Mouse (Mus musculus): ENCODE measurements around the gene Gpr107. TPM values are rescaled to one million over a fixed set of nuclear protein-coding genes. Genes with fewer than 3 reads are reported as not detected.
A peak's percentile ranks its signal among the peaks of the same experiment; 100 is the strongest.

Gene Gpr107
- polyA plus RNA-seq, 2 experiments, result 25.1 to 34.5 TPM

GRCm38 (mm10) chr2:31254806-31255205 is 102.7 kb downstream of the Gpr107 start:
- Histone ChIP-seq H3K4me2 (replicated peaks; ENCODE audit: low read depth, low read length, severe bottlenecking) (no peak overlapping the region), H3K27ac (replicated peaks; ENCODE audit: low read depth, low read length) (0 out of 2 replicates have a peak overlapping the region, but pooled peaks have one; percentile 9), H3K9me3 (ENCODE audit: control insufficient read depth, low read length) (no peaks in the 10 kb centered on the region), H3K9ac (ENCODE audit: low read depth, low read length, severe bottlenecking) (no peak overlapping the region), H3K36me3 (ENCODE audit: control insufficient read depth, insufficient read depth, low read length) (no peaks in the 10 kb centered on the region), H3K4me1 (ENCODE audit: control insufficient read depth, insufficient read depth, low read length) (peaks cover 42% of the 10 kb centered on the region), H3K27me3 (ENCODE audit: control insufficient read depth, insufficient read depth, low read length) (no peaks in the 10 kb centered on the region), H3K4me3 (replicated peaks; ENCODE audit: low read length) (no peak overlapping the region)
- no peak for ATAC-seq (ENCODE audit: low FRiP score, low read depth)
- TF ChIP-seq POLR2A (IDR thresholded peaks at IDR 0.05; ENCODE audit: borderline replicate concordance, extremely low read depth, insufficient read depth, insufficient read length), result no peak
- no peak for DNase-seq (ENCODE audit: low spot score)
- WGBS, result 77% methylated on average over 3 of the region's 3 CpGs

DNA sequence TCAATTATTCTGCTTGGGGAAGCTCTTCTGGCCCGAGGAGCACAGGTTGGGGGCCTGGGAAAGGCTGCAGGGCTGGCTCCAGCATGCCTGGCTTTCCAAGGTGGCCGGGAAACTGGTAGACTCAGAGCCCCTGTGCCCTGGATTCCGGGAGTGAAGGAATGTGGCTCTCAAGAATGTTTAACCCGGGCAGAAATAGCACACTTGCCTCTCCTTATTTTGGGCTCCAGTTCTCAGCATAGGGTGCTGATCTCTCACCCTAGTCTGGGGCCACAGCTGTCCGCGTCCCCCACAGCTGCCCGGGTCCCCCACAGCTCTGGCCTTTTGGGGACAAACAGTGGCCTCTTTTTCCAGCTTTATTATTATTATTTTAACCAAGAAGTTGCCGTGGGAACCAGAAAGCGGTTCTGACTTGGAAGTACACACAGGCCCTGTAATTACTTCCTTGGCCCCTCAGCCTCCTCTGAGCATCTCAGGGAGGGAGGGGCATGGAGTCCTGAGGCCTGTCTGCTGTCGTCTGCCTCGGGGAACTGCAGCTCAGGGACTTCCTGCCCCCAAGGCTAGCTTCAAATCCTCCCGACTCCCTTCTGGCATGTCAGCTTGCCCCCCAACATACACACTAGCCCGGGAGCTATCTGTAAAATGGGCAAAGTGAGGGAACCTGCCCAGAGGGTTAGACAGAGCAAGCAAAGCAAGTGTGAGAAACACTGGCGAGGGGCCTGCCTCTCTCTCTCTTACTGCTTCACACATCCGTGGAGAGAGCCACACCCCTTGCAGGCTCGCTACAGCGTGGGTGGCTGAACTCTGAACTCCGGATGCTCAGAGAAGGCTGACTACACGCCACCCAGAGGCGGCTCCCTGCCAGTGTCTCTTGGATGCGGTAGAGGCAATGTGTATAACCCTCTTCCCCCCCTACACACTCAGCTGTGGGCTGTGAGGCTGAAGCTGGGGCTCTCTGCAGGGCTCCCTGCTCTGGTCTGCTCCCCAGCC is 104.1 kb downstream of the Gpr107 start:
- peak overlapping the region; percentile 30 for H3K4me2 ChIP-seq (replicated peaks; ENCODE audit: low read depth, low read length, severe bottlenecking)
- 0 out of 2 replicates have a peak overlapping the region, but pooled peaks have one; percentile 1 for H3K9ac ChIP-seq (ENCODE audit: low read depth, low read length, severe bottlenecking)
- no peaks in the 10 kb centered on the region for H3K27me3 ChIP-seq (ENCODE audit: control insufficient read depth, insufficient read depth, low read length)
- no peaks in the 10 kb centered on the region for H3K9me3 ChIP-seq (ENCODE audit: control insufficient read depth, low read length)
- H3K4me1 ChIP-seq (ENCODE audit: control insufficient read depth, insufficient read depth, low read length), result peaks cover 42% of the 10 kb centered on the region
- DNase-seq (ENCODE audit: low spot score) (peak; percentile 69), ATAC-seq (ENCODE audit: low FRiP score, low read depth) (peak; percentile 45; the same call in 1 of the 2 replicates)
- no peak overlapping the region for H3K4me3 ChIP-seq (replicated peaks; ENCODE audit: low read length)
- no peak for TF ChIP-seq POLR2A (IDR thresholded peaks at IDR 0.05; ENCODE audit: borderline replicate concordance, extremely low read depth, insufficient read depth, insufficient read length)
- 19% methylated on average over 21 of the region's 21 CpGs for WGBS
- H3K27ac ChIP-seq (replicated peaks; ENCODE audit: low read depth, low read length), result peak overlapping the region; percentile 76
- H3K36me3 ChIP-seq (ENCODE audit: control insufficient read depth, insufficient read depth, low read length), result no peaks in the 10 kb centered on the region

GRCm38 (mm10) chr2:31257096-31257495 is 105.0 kb downstream of the Gpr107 start:
- H3K4me3 ChIP-seq (replicated peaks; ENCODE audit: low read length), result no peak overlapping the region
- H3K27ac ChIP-seq (replicated peaks; ENCODE audit: low read depth, low read length), result 0 out of 2 replicates have a peak overlapping the region, but pooled peaks have one; percentile 33
- H3K27me3 ChIP-seq (ENCODE audit: control insufficient read depth, insufficient read depth, low read length), result no peaks in the 10 kb centered on the region
- WGBS, result 60% methylated on average over 6 of the region's 6 CpGs
- no peaks in the 10 kb centered on the region for H3K36me3 ChIP-seq (ENCODE audit: control insufficient read depth, insufficient read depth, low read length)
- H3K9me3 ChIP-seq (ENCODE audit: control insufficient read depth, low read length), result no peaks in the 10 kb centered on the region
- H3K4me1 ChIP-seq (ENCODE audit: control insufficient read depth, insufficient read depth, low read length), result peaks cover 42% of the 10 kb centered on the region
- no peak for TF ChIP-seq POLR2A (IDR thresholded peaks at IDR 0.05; ENCODE audit: borderline replicate concordance, extremely low read depth, insufficient read depth, insufficient read length)
- no peak overlapping the region for H3K9ac ChIP-seq (ENCODE audit: low read depth, low read length, severe bottlenecking)
- peak overlapping the region; percentile 30; the same call in 1 of the 2 replicates for H3K4me2 ChIP-seq (replicated peaks; ENCODE audit: low read depth, low read length, severe bottlenecking)
- ATAC-seq (ENCODE audit: low FRiP score, low read depth) (no peak), DNase-seq (ENCODE audit: low spot score) (no peak)

DNA sequence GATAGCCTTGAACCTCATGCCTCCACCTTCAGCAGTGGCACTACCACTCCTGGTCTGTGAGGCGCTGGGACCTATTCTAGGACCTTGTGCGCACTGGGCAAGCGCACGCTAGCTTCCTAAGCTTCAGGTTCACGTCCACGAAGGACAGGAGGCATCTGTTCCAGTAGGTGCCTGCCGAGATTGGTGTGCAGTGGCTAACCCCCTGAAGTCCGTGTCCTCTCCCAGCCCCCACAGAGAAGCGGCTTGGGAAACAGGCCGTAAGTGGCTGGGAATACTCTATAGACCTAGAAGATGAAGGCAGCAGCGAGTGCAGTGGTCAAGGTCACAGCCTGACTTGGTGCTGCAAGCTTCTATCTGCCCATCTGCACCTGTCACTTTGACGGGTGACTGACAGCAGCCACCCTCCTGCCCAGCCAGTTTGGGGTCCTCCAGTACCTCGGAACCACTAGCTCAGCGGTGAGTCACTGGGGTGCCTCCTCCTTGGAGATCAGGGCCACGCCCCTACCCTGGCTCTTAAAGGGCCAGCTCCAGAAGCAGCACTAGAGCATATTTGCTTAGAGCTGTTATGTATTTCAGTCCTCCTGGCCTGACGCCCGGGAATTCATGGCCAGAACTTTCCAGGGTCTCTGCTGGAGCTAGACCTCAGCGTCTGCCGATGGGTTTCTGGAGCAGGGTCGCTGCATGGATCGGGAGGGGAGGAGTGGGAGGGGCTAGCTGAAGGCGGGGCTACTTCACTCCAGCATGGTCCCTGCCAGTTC is 106.7 kb downstream of the Gpr107 start:
- ATAC-seq (ENCODE audit: low FRiP score, low read depth), result peak; percentile 76
- peak overlapping the region; percentile 17; the same call in 1 of the 2 replicates for H3K9ac ChIP-seq (ENCODE audit: low read depth, low read length, severe bottlenecking)
- H3K4me3 ChIP-seq (replicated peaks; ENCODE audit: low read length), result peak overlapping the region; percentile 32
- peak overlapping the region; percentile 63 for H3K4me2 ChIP-seq (replicated peaks; ENCODE audit: low read depth, low read length, severe bottlenecking)
- TF ChIP-seq POLR2A (IDR thresholded peaks at IDR 0.05; ENCODE audit: borderline replicate concordance, extremely low read depth, insufficient read depth, insufficient read length), result no peak
- H3K36me3 ChIP-seq (ENCODE audit: control insufficient read depth, insufficient read depth, low read length), result no peaks in the 10 kb centered on the region
- H3K4me1 ChIP-seq (ENCODE audit: control insufficient read depth, insufficient read depth, low read length), result peaks cover 52% of the 10 kb centered on the region
- no peaks in the 10 kb centered on the region for H3K27me3 ChIP-seq (ENCODE audit: control insufficient read depth, insufficient read depth, low read length)
- peak; percentile 86 for DNase-seq (ENCODE audit: low spot score)
- 0 out of 2 replicates have a peak overlapping the region, but pooled peaks have one; percentile 3 for H3K27ac ChIP-seq (replicated peaks; ENCODE audit: low read depth, low read length)
- no peaks in the 10 kb centered on the region for H3K9me3 ChIP-seq (ENCODE audit: control insufficient read depth, low read length)
- 12% methylated on average over 22 of the region's 22 CpGs for WGBS

Data from limb, embryonic 14.5 days (tissue).